Mouse (Mus musculus) neural tube, embryonic 14.5 days (tissue): ENCODE data around the gene Mpig6b. TPM values are rescaled to one million over a fixed set of nuclear protein-coding genes. Genes with fewer than 3 reads are reported as not detected.
A peak's percentile ranks its signal among the peaks of the same experiment; 100 is the strongest.

Source experiments
- ATAC-seq: fragments of 200-750 bp; cut with Nextera tagmentation; 2 replicates; pipeline ENCODE4 v1.8.0; 2017; ENCODE audit warnings: low read depth, mild to moderate bottlenecking, moderate TSS enrichment, moderate library complexity
- H3K27ac ChIP-seq: fragments of 300-500 bp; sonication (generic); 2 replicates; pipeline ENCODE4 v1.5.1; 2014; ENCODE audit warnings: low read depth, mild to moderate bottlenecking, control low read depth, low read length, moderate library complexity, mixed read lengths
- H3K27me3 ChIP-seq: fragments of 300-500 bp; sonication (generic); 2 replicates; pipeline ENCODE4 v1.6.1; 2014; ENCODE audit warnings: low read length; ENCODE audit not compliant: control insufficient read depth, insufficient read depth
- H3K36me3 ChIP-seq: fragments of 300-500 bp; sonication (generic); 2 replicates; pipeline ENCODE4 v1.6.1; 2014; ENCODE audit warnings: low read length, mixed read lengths; ENCODE audit not compliant: control insufficient read depth, insufficient read depth
- H3K4me1 ChIP-seq: fragments of 300-500 bp; sonication (generic); 2 replicates; pipeline ENCODE4 v1.6.1; 2014; ENCODE audit warnings: low read length; ENCODE audit not compliant: control insufficient read depth, insufficient read depth
- H3K4me2 ChIP-seq: fragments of 300-500 bp; sonication (generic); 2 replicates; pipeline ENCODE4 v1.6.1; 2014; ENCODE audit warnings: mild to moderate bottlenecking, low read depth, low read length, control low read depth
- H3K4me3 ChIP-seq: fragments of 300-500 bp; sonication (generic); 2 replicates; pipeline ENCODE4 v1.5.1; 2014; ENCODE audit warnings: low read depth, low read length, control low read depth, mixed read lengths
- H3K9ac ChIP-seq: fragments of 300-500 bp; sonication (generic); replicated peaks from 2 replicates; pipeline ENCODE4 v1.6.1; 2014; ENCODE audit warnings: low read depth, mild to moderate bottlenecking, control low read depth, low read length, mixed read lengths
- H3K9me3 ChIP-seq: fragments of 300-500 bp; sonication (generic); 2 replicates; pipeline ENCODE4 v1.6.1; 2016; ENCODE audit warnings: low read length; ENCODE audit not compliant: control insufficient read depth
- WGBS: fragments of 180-500 bp; shearing (Covaris S2); extraction: QIAGEN DNeasy Blood & Tissue Kit; methylation state at CpG from one replicate; pipeline ENCODE4 v1.1.7; 2014; 5-methylcytosine and 5-hydroxymethylcytosine counted together
- polyA plus RNA-seq: library from polyadenylated mRNA; unstranded; fragments of >200 nt; fragmentation: Nextera tagmentation; extraction: Ambion mirVana; gene quantifications from 2 replicates; pipeline ENCODE4 v1.2.1, GENCODE M21; 2014

Gene Mpig6b
- polyA plus RNA-seq: 0.12 and 0.15 TPM in 2 replicates

GRCm38 (mm10) chr17:35066084-35066483 is at the start of gene Mpig6b:
Gene Mpig6b (minus strand): TSS chr17:35066184.
- H3K36me3 ChIP-seq: peaks cover 4% of the 10 kb centered on the region
- H3K4me3 ChIP-seq: 0 out of 2 replicates have a peak within 1 kb of the TSS, but pooled peaks have one; percentile 1
- H3K27me3 ChIP-seq: 0 out of 2 replicates have a peak, but pooled peaks cover 6% of the 10 kb centered on the region
- no peak within 1 kb of the TSS for H3K9ac ChIP-seq
- peak within 1 kb of the TSS; percentile 40 for H3K4me2 ChIP-seq
- ATAC-seq: no peak
- 51% methylated on average over 10 of the region's 10 CpGs for WGBS
- H3K27ac ChIP-seq: no peak within 1 kb of the TSS
- no peaks in the 10 kb centered on the region for H3K9me3 ChIP-seq
- H3K4me1 ChIP-seq: peaks cover 9% of the 10 kb centered on the region; the same call in 1 of the 2 replicates

GRCm38 (mm10) chr17:35115046-35116019 is 49.3 kb upstream of the Mpig6b start, which contains the start of gene Ly6g5b:
Gene Ly6g5b (minus strand): TSS chr17:35115428.
- Histone ChIP-seq H3K27ac (no peak within 1 kb of the TSS), H3K4me2 (no peak within 1 kb of the TSS), H3K9me3 (no peaks in the 10 kb centered on the region), H3K27me3 (no peaks in the 10 kb centered on the region), H3K9ac (no peak within 1 kb of the TSS), H3K4me3 (no peak within 1 kb of the TSS), H3K4me1 (peaks cover 4% of the 10 kb centered on the region), H3K36me3 (peaks cover 34% of the 10 kb centered on the region)
- no peak for ATAC-seq
- WGBS: 86% methylated on average over 8 of the region's 8 CpGs

GRCm38 (mm10) chr17:35111774-35112173 is 45.8 kb upstream of the Mpig6b start:
- no peaks in the 10 kb centered on the region for H3K9me3 ChIP-seq
- H3K4me2 ChIP-seq: no peak overlapping the region
- H3K36me3 ChIP-seq: peaks cover 16% of the 10 kb centered on the region
- no peaks in the 10 kb centered on the region for H3K27me3 ChIP-seq
- no peak overlapping the region for H3K27ac ChIP-seq
- H3K9ac ChIP-seq: no peak overlapping the region
- no peaks in the 10 kb centered on the region for H3K4me1 ChIP-seq
- ATAC-seq: no peak
- 74% methylated on average over 9 of the region's 9 CpGs for WGBS
- no peak overlapping the region for H3K4me3 ChIP-seq

- ATAC-seq: no peak
- Histone ChIP-seq H3K4me1 (no peaks in the 10 kb centered on the region), H3K27me3 (no peaks in the 10 kb centered on the region), H3K4me3 (no peak within 1 kb of the TSS), H3K9me3 (no peaks in the 10 kb centered on the region), H3K4me2 (no peak within 1 kb of the TSS), H3K36me3 (peaks cover 11% of the 10 kb centered on the region), H3K9ac (no peak within 1 kb of the TSS), H3K27ac (no peak within 1 kb of the TSS)
- 70% methylated on average over 6 of the region's 6 CpGs for WGBS
Observed at GRCm38 (mm10) chr17:35108097-35108496, 42.1 kb upstream of the Mpig6b start, which contains the start of gene Ly6g5c. Gene Ly6g5c (plus strand): TSS chr17:35108279.

GRCm38 (mm10) chr17:35106522-35106921 is 40.5 kb upstream of the Mpig6b start:
- H3K4me3 ChIP-seq: no peak overlapping the region
- no peak overlapping the region for H3K4me2 ChIP-seq
- peaks cover 24% of the 10 kb centered on the region for H3K36me3 ChIP-seq
- no peak for ATAC-seq
- H3K9me3 ChIP-seq: no peaks in the 10 kb centered on the region
- H3K9ac ChIP-seq: no peak overlapping the region
- no peaks in the 10 kb centered on the region for H3K27me3 ChIP-seq
- H3K4me1 ChIP-seq: no peaks in the 10 kb centered on the region
- 73% methylated on average over 3 of the region's 3 CpGs for WGBS
- no peak overlapping the region for H3K27ac ChIP-seq

GRCm38 (mm10) chr17:35105740-35106389 is 39.9 kb upstream of the Mpig6b start:
- H3K27me3 ChIP-seq: no peaks in the 10 kb centered on the region
- H3K27ac ChIP-seq: no peak overlapping the region
- WGBS: 27% methylated on average over 13 of the region's 13 CpGs
- H3K4me1 ChIP-seq: no peaks in the 10 kb centered on the region
- H3K9me3 ChIP-seq: no peaks in the 10 kb centered on the region
- H3K36me3 ChIP-seq: peaks cover 29% of the 10 kb centered on the region
- H3K4me2 ChIP-seq: no peak overlapping the region
- no peak for ATAC-seq
- H3K9ac ChIP-seq: no peak overlapping the region
- no peak overlapping the region for H3K4me3 ChIP-seq

GRCm38 (mm10) chr17:35104754-35105153 is 38.8 kb upstream of the Mpig6b start:
- no peaks in the 10 kb centered on the region for H3K9me3 ChIP-seq
- no peak overlapping the region for H3K4me2 ChIP-seq
- 81% methylated on average over 6 of the region's 6 CpGs for WGBS
- ATAC-seq: no peak
- H3K4me3 ChIP-seq: no peak overlapping the region
- peaks cover 40% of the 10 kb centered on the region for H3K36me3 ChIP-seq
- H3K9ac ChIP-seq: no peak overlapping the region
- H3K4me1 ChIP-seq: no peaks in the 10 kb centered on the region
- H3K27ac ChIP-seq: no peak overlapping the region
- H3K27me3 ChIP-seq: no peaks in the 10 kb centered on the region

GRCm38 (mm10) chr17:35104079-35104478 is 38.1 kb upstream of the Mpig6b start:
- ATAC-seq: no peak
- Histone ChIP-seq H3K4me3 (no peak overlapping the region), H3K4me1 (no peaks in the 10 kb centered on the region), H3K36me3 (peaks cover 47% of the 10 kb centered on the region), H3K9me3 (no peaks in the 10 kb centered on the region), H3K4me2 (no peak overlapping the region), H3K9ac (no peak overlapping the region), H3K27ac (no peak overlapping the region), H3K27me3 (no peaks in the 10 kb centered on the region)
- 96% methylated on average over 7 of the region's 7 CpGs for WGBS
